Mouse (Mus musculus): ENCODE measurements around the gene Lypd8.

- TF ChIP-seq CTCF (IDR thresholded peaks at IDR 0.05) (no peak), EP300 (IDR thresholded peaks at IDR 0.05) (no peak)
Measured at GRCm38 (mm10) chr11:58379516-58379915, 673 bp downstream of the Lypd8 start.

Measured in lung, postnatal 0 days (tissue).